Mouse (Mus musculus): ENCODE data around the gene Dnajc3. TPM values are rescaled to one million over a fixed set of nuclear protein-coding genes. Genes with fewer than 3 reads are reported as not detected.

Gene Dnajc3
- polyA plus RNA-seq, 1 experiment = 13.1 TPM

- peak; percentile 70 for DNase-seq (ENCODE audit: low read depth)
- TF ChIP-seq CTCF (IDR thresholded peaks at IDR 0.05; ENCODE audit: borderline replicate concordance, extremely low read depth, insufficient read depth, insufficient read length) = peak; percentile 67; the same call in 1 of the 2 replicates
- TF ChIP-seq POLR2A (IDR thresholded peaks at IDR 0.05; ENCODE audit: borderline replicate concordance, extremely low read depth, insufficient read depth, insufficient read length, poor library complexity, severe bottlenecking) = no peak
These were observed 27.2 kb upstream of the Dnajc3 start for GRCm38 (mm10) chr14:118910332-118911222.

- DNase-seq (ENCODE audit: low read depth) = no peak
- TF ChIP-seq POLR2A (IDR thresholded peaks at IDR 0.05; ENCODE audit: borderline replicate concordance, extremely low read depth, insufficient read depth, insufficient read length, poor library complexity, severe bottlenecking) (no peak), CTCF (IDR thresholded peaks at IDR 0.05; ENCODE audit: borderline replicate concordance, extremely low read depth, insufficient read depth, insufficient read length) (no peak)
These were observed 26.3 kb upstream of the Dnajc3 start for GRCm38 (mm10) chr14:118911521-118911920.

- no peak for DNase-seq (ENCODE audit: low read depth)
- TF ChIP-seq CTCF (IDR thresholded peaks at IDR 0.05; ENCODE audit: borderline replicate concordance, extremely low read depth, insufficient read depth, insufficient read length) = no peak
- no peak for TF ChIP-seq POLR2A (IDR thresholded peaks at IDR 0.05; ENCODE audit: borderline replicate concordance, extremely low read depth, insufficient read depth, insufficient read length, poor library complexity, severe bottlenecking)
These were observed 24.1 kb upstream of the Dnajc3 start for GRCm38 (mm10) chr14:118913651-118914050.

DNA sequence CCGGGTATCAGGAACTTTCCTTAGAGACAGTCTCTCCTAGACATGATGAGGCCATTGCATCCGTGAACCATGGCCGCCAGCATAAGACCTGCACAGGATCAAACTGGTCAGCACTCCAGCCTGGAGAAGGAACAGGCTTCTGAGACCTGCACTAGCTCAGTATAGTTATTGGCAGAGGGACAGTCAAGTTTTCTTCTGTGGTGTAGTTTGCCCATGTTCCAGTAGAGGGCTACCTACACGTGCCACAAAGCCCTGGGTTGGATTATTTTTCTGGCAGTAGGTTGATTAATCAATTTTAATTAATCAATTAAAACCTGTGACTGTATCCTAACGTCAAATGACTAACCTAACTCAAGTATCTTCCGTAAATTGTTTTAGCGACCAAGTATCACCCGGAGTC lies 18.8 kb upstream of the Dnajc3 start:
- TF ChIP-seq POLR2A (IDR thresholded peaks at IDR 0.05; ENCODE audit: borderline replicate concordance, extremely low read depth, insufficient read depth, insufficient read length, poor library complexity, severe bottlenecking) (no peak), CTCF (IDR thresholded peaks at IDR 0.05; ENCODE audit: borderline replicate concordance, extremely low read depth, insufficient read depth, insufficient read length) (peak; percentile 57; the same call in 1 of the 2 replicates)
- peak; percentile 56 for DNase-seq (ENCODE audit: low read depth)

GRCm38 (mm10) chr14:118920654-118921053 lies 17.1 kb upstream of the Dnajc3 start:
- DNase-seq (ENCODE audit: low read depth) = no peak
- TF ChIP-seq POLR2A (IDR thresholded peaks at IDR 0.05; ENCODE audit: borderline replicate concordance, extremely low read depth, insufficient read depth, insufficient read length, poor library complexity, severe bottlenecking) (no peak), CTCF (IDR thresholded peaks at IDR 0.05; ENCODE audit: borderline replicate concordance, extremely low read depth, insufficient read depth, insufficient read length) (no peak)

GRCm38 (mm10) chr14:118922251-118922650 lies 15.5 kb upstream of the Dnajc3 start:
- DNase-seq (ENCODE audit: low read depth) = peak; percentile 58

GRCm38 (mm10) chr14:118922667-118923184 lies 15.1 kb upstream of the Dnajc3 start:
- TF ChIP-seq POLR2A (IDR thresholded peaks at IDR 0.05; ENCODE audit: borderline replicate concordance, extremely low read depth, insufficient read depth, insufficient read length, poor library complexity, severe bottlenecking) = no peak
- TF ChIP-seq CTCF (IDR thresholded peaks at IDR 0.05; ENCODE audit: borderline replicate concordance, extremely low read depth, insufficient read depth, insufficient read length) = no peak
- DNase-seq (ENCODE audit: low read depth) = peak; percentile 58

More at GRCm38 (mm10) chr14:118922251-118922650, 15.5 kb upstream of the Dnajc3 start:
- TF ChIP-seq POLR2A (IDR thresholded peaks at IDR 0.05; ENCODE audit: borderline replicate concordance, extremely low read depth, insufficient read depth, insufficient read length, poor library complexity, severe bottlenecking) = no peak
- TF ChIP-seq CTCF (IDR thresholded peaks at IDR 0.05; ENCODE audit: borderline replicate concordance, extremely low read depth, insufficient read depth, insufficient read length) = no peak

DNA sequence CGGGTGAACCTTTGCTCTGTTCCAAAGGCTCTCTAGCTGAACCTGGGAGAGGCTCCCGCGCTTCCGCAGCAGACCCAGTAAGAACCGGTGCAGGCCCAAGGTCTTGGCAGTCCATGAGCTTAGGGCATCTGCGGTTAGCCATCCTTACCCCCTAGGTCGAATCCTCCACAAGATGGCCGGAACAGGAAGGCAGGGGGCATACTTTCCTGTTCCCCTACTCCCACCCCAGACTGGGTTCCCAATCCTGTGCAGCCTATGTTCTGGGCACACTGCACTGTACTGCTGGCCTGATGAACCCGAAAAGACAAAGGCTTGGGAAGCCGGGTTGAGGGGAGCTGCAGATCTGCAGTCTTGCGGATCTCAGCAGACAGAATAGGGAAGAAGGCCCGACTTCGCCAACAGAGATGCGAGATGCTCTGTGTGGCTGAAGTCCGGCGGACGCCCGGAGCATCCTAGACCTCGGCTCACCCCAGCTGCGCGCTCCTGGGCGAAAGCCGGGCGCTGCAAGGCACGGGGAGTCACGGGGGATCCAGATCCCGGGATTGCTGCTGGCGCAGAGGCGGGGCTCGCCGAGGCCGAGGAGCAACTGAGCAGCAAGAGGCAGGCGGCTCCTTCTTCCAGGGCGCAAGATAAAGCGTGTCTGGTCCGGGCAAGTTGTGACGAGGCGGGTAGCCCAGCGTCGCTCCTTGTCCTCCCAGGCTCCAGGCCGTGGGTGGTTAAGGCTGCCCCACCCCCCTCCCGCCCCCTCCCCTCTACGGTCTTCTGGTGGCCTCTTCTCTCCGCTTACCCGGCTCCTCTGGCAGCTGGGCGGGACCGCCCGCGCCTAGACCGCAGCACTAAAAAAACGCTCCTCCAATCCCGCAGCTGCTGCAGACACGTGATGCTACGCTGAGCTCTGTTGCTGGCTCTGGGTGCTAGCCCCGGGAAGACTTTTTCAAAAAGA lies 12.8 kb upstream of the Dnajc3 start, which contains the start of gene Dzip1:
TSS of gene Dzip1 (minus strand) at position 788 of the 943 bp plus-strand sequence.
- peak; percentile 33; the same call in 1 of the 2 replicates for TF ChIP-seq POLR2A (IDR thresholded peaks at IDR 0.05; ENCODE audit: borderline replicate concordance, extremely low read depth, insufficient read depth, insufficient read length, poor library complexity, severe bottlenecking)
- no peak for TF ChIP-seq CTCF (IDR thresholded peaks at IDR 0.05; ENCODE audit: borderline replicate concordance, extremely low read depth, insufficient read depth, insufficient read length)
- peak; percentile 96 for DNase-seq (ENCODE audit: low read depth)

GRCm38 (mm10) chr14:118928565-118928964 lies 9.2 kb upstream of the Dnajc3 start:
- no peak for TF ChIP-seq CTCF (IDR thresholded peaks at IDR 0.05; ENCODE audit: borderline replicate concordance, extremely low read depth, insufficient read depth, insufficient read length)
- no peak for TF ChIP-seq POLR2A (IDR thresholded peaks at IDR 0.05; ENCODE audit: borderline replicate concordance, extremely low read depth, insufficient read depth, insufficient read length, poor library complexity, severe bottlenecking)
- DNase-seq (ENCODE audit: low read depth) = no peak

DNA sequence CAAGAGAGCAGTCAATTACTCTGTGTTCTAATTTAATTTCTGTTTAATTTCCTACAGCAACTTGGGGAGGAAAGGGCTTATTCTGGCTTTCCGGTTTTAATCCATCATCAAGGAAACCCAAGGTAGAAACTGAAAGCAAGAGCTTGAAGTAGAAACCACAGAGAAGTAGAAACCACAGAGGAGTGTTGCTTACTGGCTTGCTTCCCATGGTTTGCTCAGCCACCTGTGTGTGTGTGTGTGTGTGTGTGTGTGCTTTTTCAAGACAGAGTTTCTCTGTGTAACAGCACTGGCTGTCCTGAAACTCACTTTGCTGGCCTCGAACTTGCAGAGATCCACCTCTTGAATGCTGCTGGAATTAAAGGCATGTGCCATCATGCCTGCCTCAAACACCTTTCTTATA lies 8.0 kb upstream of the Dnajc3 start:
- TF ChIP-seq POLR2A (IDR thresholded peaks at IDR 0.05; ENCODE audit: borderline replicate concordance, extremely low read depth, insufficient read depth, insufficient read length, poor library complexity, severe bottlenecking) = no peak
- no peak for TF ChIP-seq CTCF (IDR thresholded peaks at IDR 0.05; ENCODE audit: borderline replicate concordance, extremely low read depth, insufficient read depth, insufficient read length)
- no peak for DNase-seq (ENCODE audit: low read depth)
